Mouse (Mus musculus) C2C12 (cell line): ENCODE results near the gene Olfr171.

Experiments
- CTCF ChIP-seq: IDR thresholded peaks from one replicate; pipeline ENCODE4 v1.5.1; 2011; ENCODE audit not compliant: control insufficient read depth, insufficient read depth, insufficient read length
- MYOD1 ChIP-seq: IDR thresholded peaks from one replicate; pipeline ENCODE4 v1.6.1; 2011; ENCODE audit warnings: low read depth; ENCODE audit not compliant: control insufficient read depth, insufficient read length

- TF ChIP-seq CTCF (no peak), MYOD1 (no peak)
Measured at GRCm38 (mm10) chr16:19670768-19671357, 41.1 kb upstream of the Olfr171 start.
